Mouse (Mus musculus): ENCODE data around the gene Olfr1457.

The Olfr1457 gene

GRCm38 (mm10) chr19:13097791-13098190 is at the start of gene Olfr1457:
Olfr1457 (minus strand) TSS chr19:13097891.
- DNase-seq (ENCODE audit: low spot score): no peak

- no peak for DNase-seq (ENCODE audit: low spot score)
Measured at GRCm38 (mm10) chr19:13106675-13107074, 9.0 kb upstream of the Olfr1457 start, which contains the start of gene Olfr1458. Olfr1458 (minus strand) TSS chr19:13106775.

- DNase-seq (ENCODE audit: low spot score): no peak
Measured at GRCm38 (mm10) chr19:13093908-13094307, 3.8 kb downstream of the Olfr1457 start.

GRCm38 (mm10) chr19:13060310-13060709 is 37.4 kb downstream of the Olfr1457 start, which contains the start of gene Olfr1454:
Olfr1454 (plus strand) TSS chr19:13060610.
- no peak for DNase-seq (ENCODE audit: low spot score)
